Mouse (Mus musculus): ENCODE results near the gene Ccdc91.

Gene Ccdc91

GRCm38 (mm10) chr6:147475727-147476613 is at the start of gene Ccdc91:
TSS of gene Ccdc91 (plus strand) at chr6:147475828.
- peak; percentile 88 for ATAC-seq (ENCODE audit: insufficient number of reproducible peaks, low FRiP score, low TSS enrichment)

GRCm38 (mm10) chr6:147426927-147427487 is 48.6 kb upstream of the Ccdc91 start:
- no peak for ATAC-seq (ENCODE audit: insufficient number of reproducible peaks, low FRiP score, low TSS enrichment)

- ATAC-seq (ENCODE audit: insufficient number of reproducible peaks, low FRiP score, low TSS enrichment), result no peak
These were observed 19.9 kb upstream of the Ccdc91 start for GRCm38 (mm10) chr6:147455775-147456174.

- ATAC-seq (ENCODE audit: insufficient number of reproducible peaks, low FRiP score, low TSS enrichment), result no peak
These were observed 16.9 kb upstream of the Ccdc91 start for GRCm38 (mm10) chr6:147458637-147459301.

- no peak for ATAC-seq (ENCODE audit: insufficient number of reproducible peaks, low FRiP score, low TSS enrichment)
These were observed 5.6 kb upstream of the Ccdc91 start for GRCm38 (mm10) chr6:147470016-147470415.

- no peak for ATAC-seq (ENCODE audit: insufficient number of reproducible peaks, low FRiP score, low TSS enrichment)
These were observed 5.5 kb downstream of the Ccdc91 start for GRCm38 (mm10) chr6:147481141-147481540.

- no peak for ATAC-seq (ENCODE audit: insufficient number of reproducible peaks, low FRiP score, low TSS enrichment)
These were observed 14.5 kb downstream of the Ccdc91 start for GRCm38 (mm10) chr6:147490120-147490519.

- ATAC-seq (ENCODE audit: insufficient number of reproducible peaks, low FRiP score, low TSS enrichment), result no peak
These were observed 16.9 kb downstream of the Ccdc91 start for GRCm38 (mm10) chr6:147492551-147492950.

GRCm38 (mm10) chr6:147501439-147501838 is 25.8 kb downstream of the Ccdc91 start:
- no peak for ATAC-seq (ENCODE audit: insufficient number of reproducible peaks, low FRiP score, low TSS enrichment)

- ATAC-seq (ENCODE audit: insufficient number of reproducible peaks, low FRiP score, low TSS enrichment), result no peak
These were observed 30.4 kb downstream of the Ccdc91 start for GRCm38 (mm10) chr6:147506074-147506473.

- no peak for ATAC-seq (ENCODE audit: insufficient number of reproducible peaks, low FRiP score, low TSS enrichment)
These were observed 30.9 kb downstream of the Ccdc91 start for GRCm38 (mm10) chr6:147506496-147506895.

GRCm38 (mm10) chr6:147507186-147507585 is 31.6 kb downstream of the Ccdc91 start:
- no peak for ATAC-seq (ENCODE audit: insufficient number of reproducible peaks, low FRiP score, low TSS enrichment)

- ATAC-seq (ENCODE audit: insufficient number of reproducible peaks, low FRiP score, low TSS enrichment), result no peak
These were observed 34.9 kb downstream of the Ccdc91 start for GRCm38 (mm10) chr6:147510516-147510915.

- no peak for ATAC-seq (ENCODE audit: insufficient number of reproducible peaks, low FRiP score, low TSS enrichment)
These were observed 42.3 kb downstream of the Ccdc91 start for GRCm38 (mm10) chr6:147517909-147518308.

GRCm38 (mm10) chr6:147525236-147525635 is 49.6 kb downstream of the Ccdc91 start:
- no peak for ATAC-seq (ENCODE audit: insufficient number of reproducible peaks, low FRiP score, low TSS enrichment)

GRCm38 (mm10) chr6:147534971-147535370 is 59.3 kb downstream of the Ccdc91 start:
- ATAC-seq (ENCODE audit: insufficient number of reproducible peaks, low FRiP score, low TSS enrichment), result no peak

GRCm38 (mm10) chr6:147538236-147538635 is 62.6 kb downstream of the Ccdc91 start:
- ATAC-seq (ENCODE audit: insufficient number of reproducible peaks, low FRiP score, low TSS enrichment), result no peak

GRCm38 (mm10) chr6:147539056-147539600 is 63.5 kb downstream of the Ccdc91 start:
- ATAC-seq (ENCODE audit: insufficient number of reproducible peaks, low FRiP score, low TSS enrichment), result no peak

- no peak for ATAC-seq (ENCODE audit: insufficient number of reproducible peaks, low FRiP score, low TSS enrichment)
These were observed 65.3 kb downstream of the Ccdc91 start for GRCm38 (mm10) chr6:147540942-147541341.

- no peak for ATAC-seq (ENCODE audit: insufficient number of reproducible peaks, low FRiP score, low TSS enrichment)
These were observed 80.0 kb downstream of the Ccdc91 start for GRCm38 (mm10) chr6:147555591-147555990.

- ATAC-seq (ENCODE audit: insufficient number of reproducible peaks, low FRiP score, low TSS enrichment), result no peak
These were observed 83.7 kb downstream of the Ccdc91 start for GRCm38 (mm10) chr6:147559316-147559715.

Data from cerebellum, adult (tissue).